Mouse (Mus musculus) liver, adult 2 months (tissue): ENCODE data around the gene Aldh3b3. TPM values are rescaled to one million over a fixed set of nuclear protein-coding genes. Genes with fewer than 3 reads are reported as not detected.
"Not testable (repeated sequence)": the region's sequence is repeated elsewhere in the genome, so short reads cannot be mapped to it uniquely, and the experiment has no call there.

ENCODE experiments used
- DNase-seq: peaks from one replicate; pipeline ENCODE4 v3.0.0-alpha.2; 2011; ENCODE audit warnings: low read depth, low spot score; ENCODE audit errors: extremely low read depth
- H3K27ac ChIP-seq: fragments of 200-500 bp; replicated peaks from 2 replicates; pipeline ENCODE4 v1.5.1; 2012; ENCODE audit warnings: low read depth, mild to moderate bottlenecking, control low read depth, inconsistent platforms, low read length; ENCODE audit not compliant: insufficient read depth
- H3K27me3 ChIP-seq: fragments of 200-500 bp; 2 replicates; pipeline ENCODE4 v1.6.1; 2012; ENCODE audit warnings: mild to moderate bottlenecking, moderate library complexity, low read length, inconsistent platforms; ENCODE audit not compliant: control insufficient read depth, insufficient read depth
- H3K36me3 ChIP-seq: fragments of 200-500 bp; 2 replicates; pipeline ENCODE4 v1.6.1; 2012; ENCODE audit warnings: low read length, inconsistent platforms; ENCODE audit not compliant: control insufficient read depth, insufficient read depth
- H3K4me1 ChIP-seq: fragments of 200-500 bp; 2 replicates; pipeline ENCODE4 v1.6.1; 2011; ENCODE audit warnings: low read length; ENCODE audit not compliant: control insufficient read depth, insufficient read depth
- H3K4me3 ChIP-seq: fragments of 200-500 bp; 2 replicates; pipeline ENCODE4 v1.5.1; 2011; ENCODE audit warnings: low read depth, mild to moderate bottlenecking, control low read depth, low read length, moderate library complexity; ENCODE audit not compliant: insufficient read depth
- H3K79me2 ChIP-seq: fragments of 200-500 bp; 2 replicates; pipeline ENCODE4 v1.6.1; 2012; ENCODE audit warnings: inconsistent platforms, mild to moderate bottlenecking, low read length, moderate library complexity; ENCODE audit not compliant: control insufficient read depth, insufficient read depth
- H3K9ac ChIP-seq: fragments of 200-500 bp; 2 replicates; pipeline ENCODE4 v1.6.1; 2012; ENCODE audit warnings: low read depth, mild to moderate bottlenecking, control low read depth, inconsistent platforms, low read length
- CTCF ChIP-seq: fragments of 200-500 bp; IDR thresholded peaks from 2 replicates; pipeline ENCODE4 v1.5.1; 2011; ENCODE audit warnings: low read depth, low read length, control low read depth
- POLR2A ChIP-seq: fragments of 200-500 bp; IDR thresholded peaks from 2 replicates; pipeline ENCODE4 v1.6.1; 2011; ENCODE audit warnings: low read length, control low read depth; ENCODE audit not compliant: insufficient read depth; ENCODE audit errors: extremely low read depth
- WGBS: fragments of 180-500 bp; shearing (Covaris S2); methylation state at CpG from one replicate; pipeline ENCODE4 v1.1.7; 2018; 5-methylcytosine and 5-hydroxymethylcytosine counted together
- polyA plus RNA-seq: library from polyadenylated mRNA; depleted of rRNA; stranded (reverse); fragments of >200 nt; gene quantifications from 2 replicates; pipeline ENCODE4 v1.2.3, GENCODE M21; 2012
- total RNA-seq: library from RNA; depleted of rRNA; stranded (reverse); fragments of >200 nt; gene quantifications from 2 replicates; pipeline ENCODE4 v1.2.3, GENCODE M21; 2014

Aldh3b3 gene
- total and polyA plus RNA-seq, 2 experiments, result 0.74 to 7.7 TPM

- no peak for TF ChIP-seq POLR2A
- no peak for TF ChIP-seq CTCF
- H3K79me2 ChIP-seq, result no peaks in the 10 kb centered on the region
- no peaks in the 10 kb centered on the region for H3K4me1 ChIP-seq
- H3K4me3 ChIP-seq, result no peak overlapping the region
- H3K36me3 ChIP-seq, result no peaks in the 10 kb centered on the region
- H3K27ac ChIP-seq, result no peak overlapping the region
- 85% methylated on average over 5 of the region's 5 CpGs for WGBS
- H3K27me3 ChIP-seq, result no peaks in the 10 kb centered on the region
- no peak for DNase-seq
- H3K9ac ChIP-seq, result no peak overlapping the region
Measured at GRCm38 (mm10) chr19:3960211-3960610, 1.8 kb downstream of the Aldh3b3 start.

GRCm38 (mm10) chr19:3961805-3962204 is 3.4 kb downstream of the Aldh3b3 start:
- not testable (repeated sequence) for H3K9ac ChIP-seq, H3K79me2 ChIP-seq, H3K27ac ChIP-seq, H3K4me3 ChIP-seq, H3K4me1 ChIP-seq, H3K27me3 ChIP-seq, DNase-seq, H3K36me3 ChIP-seq
- 88% methylated on average over 6 of the region's 6 CpGs for WGBS

GRCm38 (mm10) chr19:3962469-3962868 is 4.0 kb downstream of the Aldh3b3 start:
- Histone ChIP-seq H3K4me1 (no peaks in the 10 kb centered on the region), H3K27me3 (no peaks in the 10 kb centered on the region), H3K9ac (no peak overlapping the region), H3K27ac (no peak overlapping the region), H3K4me3 (no peak overlapping the region), H3K36me3 (no peaks in the 10 kb centered on the region), H3K79me2 (no peaks in the 10 kb centered on the region)
- 37% methylated on average over 2 of the region's 2 CpGs for WGBS
- TF ChIP-seq CTCF (peak; percentile 34; the same call in 1 of the 2 replicates), POLR2A (no peak)
- no peak for DNase-seq

- Histone ChIP-seq H3K27me3 (no peaks in the 10 kb centered on the region), H3K79me2 (no peaks in the 10 kb centered on the region), H3K4me3 (no peak overlapping the region), H3K9ac (no peak overlapping the region), H3K27ac (no peak overlapping the region), H3K36me3 (no peaks in the 10 kb centered on the region), H3K4me1 (no peaks in the 10 kb centered on the region)
- TF ChIP-seq CTCF (0 out of 2 replicates have a peak, but pooled peaks have one; percentile 14), POLR2A (no peak)
- peak; percentile 38 for DNase-seq
- 75% methylated on average over 4 of the region's 4 CpGs for WGBS
Measured at GRCm38 (mm10) chr19:3964030-3964429, 5.6 kb downstream of the Aldh3b3 start.

- 80% methylated on average over 11 of the region's 11 CpGs for WGBS
- no peaks in the 10 kb centered on the region for H3K27me3 ChIP-seq
- H3K27ac ChIP-seq, result no peak overlapping the region
- no peaks in the 10 kb centered on the region for H3K36me3 ChIP-seq
- no peak for TF ChIP-seq CTCF
- no peaks in the 10 kb centered on the region for H3K4me1 ChIP-seq
- H3K4me3 ChIP-seq, result no peak overlapping the region
- no peak for DNase-seq
- no peak overlapping the region for H3K9ac ChIP-seq
- no peaks in the 10 kb centered on the region for H3K79me2 ChIP-seq
Measured at GRCm38 (mm10) chr19:3966330-3967075, 8.1 kb downstream of the Aldh3b3 start.

GRCm38 (mm10) chr19:3967258-3967657 is 8.8 kb downstream of the Aldh3b3 start:
- H3K4me3 ChIP-seq, result no peak overlapping the region
- no peaks in the 10 kb centered on the region for H3K27me3 ChIP-seq
- H3K36me3 ChIP-seq, result no peaks in the 10 kb centered on the region
- TF ChIP-seq POLR2A, result no peak
- no peak for TF ChIP-seq CTCF
- H3K79me2 ChIP-seq, result no peaks in the 10 kb centered on the region
- no peak overlapping the region for H3K9ac ChIP-seq
- H3K27ac ChIP-seq, result no peak overlapping the region
- 88% methylated on average over 3 of the region's 3 CpGs for WGBS
- no peak for DNase-seq
- H3K4me1 ChIP-seq, result no peaks in the 10 kb centered on the region
